Mouse (Mus musculus) myocyte (in vitro differentiated cells): ENCODE measurements around the gene Hspb8.

Experiments used
- E2F4 ChIP-seq: IDR thresholded peaks from one replicate; pipeline ENCODE4 v1.6.1; 2011; ENCODE audit warnings: mild to moderate bottlenecking, control low read depth, moderate library complexity; ENCODE audit not compliant: insufficient read depth
- MAX ChIP-seq: IDR thresholded peaks from one replicate; pipeline ENCODE4 v1.6.1; 2011; ENCODE audit warnings: low read depth, mild to moderate bottlenecking, control low read depth
- MYOG ChIP-seq, 3 experiments: IDR thresholded peaks; one replicate each; pipeline ENCODE4 v1.6.1; 2011; ENCODE audit warnings: control low read depth in 2 of 3, low read depth in 2 of 3, mild to moderate bottlenecking in 2 of 3; ENCODE audit not compliant: insufficient read length in 2 of 3, control insufficient read depth in 1 of 3, insufficient read depth in 1 of 3
- POLR2A ChIP-seq: IDR thresholded peaks from one replicate; pipeline ENCODE4 v1.6.1; 2011; ENCODE audit warnings: low read depth, mild to moderate bottlenecking, control low read depth, moderate library complexity; ENCODE audit not compliant: insufficient read length

GRCm38 (mm10) chr5:116423746-116424145 lies 1.1 kb upstream of the Hspb8 start:
- TF ChIP-seq POLR2A (no peak), MAX (no peak), E2F4 (no peak), MYOG (IDR thresholded peaks at IDR 0.05; ENCODE audit: control insufficient read depth in 1 of 3, insufficient read depth in 1 of 3, insufficient read length in 2 of 3, low read depth in 2 of 3) (no peak)
